Mouse (Mus musculus) thymus, postnatal 14 days (tissue): ENCODE data around the gene Amh.
"Not testable (repeated sequence)": the region's sequence is repeated elsewhere in the genome, so short reads cannot be mapped to it uniquely, and the experiment has no call there.

Source experiments
- DNase-seq: peaks from one replicate; pipeline ENCODE4 v3.0.0; 2021

Gene Amh

GRCm38 (mm10) chr10:80808099-80808984 is 3.3 kb downstream of the Amh start:
- DNase-seq: no peak

GRCm38 (mm10) chr10:80808985-80809632 is 4.1 kb downstream of the Amh start:
- no peak for DNase-seq

DNA sequence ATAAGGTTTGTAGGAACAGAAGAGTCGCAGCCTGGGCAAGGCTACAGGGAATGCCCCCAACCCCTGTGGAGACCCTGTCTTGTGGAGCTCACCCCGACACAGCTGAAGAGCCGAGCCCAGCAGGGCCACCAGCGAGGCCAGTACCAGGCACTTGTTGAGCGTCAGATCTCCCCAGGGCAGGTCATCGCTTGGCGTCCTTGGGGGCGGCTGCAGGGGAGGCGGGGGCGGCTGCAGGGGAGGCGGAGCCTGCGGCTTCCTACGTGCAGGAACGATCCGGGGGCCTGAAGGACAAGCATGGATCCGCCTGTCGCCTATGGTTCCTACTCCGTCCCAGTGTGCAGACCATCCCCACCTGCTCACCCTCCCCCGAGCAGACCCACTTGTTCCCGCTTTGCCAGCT is 5.0 kb downstream of the Amh start:
- no peak for DNase-seq

GRCm38 (mm10) chr10:80812391-80813041 is 7.5 kb downstream of the Amh start:
- no peak for DNase-seq

DNA sequence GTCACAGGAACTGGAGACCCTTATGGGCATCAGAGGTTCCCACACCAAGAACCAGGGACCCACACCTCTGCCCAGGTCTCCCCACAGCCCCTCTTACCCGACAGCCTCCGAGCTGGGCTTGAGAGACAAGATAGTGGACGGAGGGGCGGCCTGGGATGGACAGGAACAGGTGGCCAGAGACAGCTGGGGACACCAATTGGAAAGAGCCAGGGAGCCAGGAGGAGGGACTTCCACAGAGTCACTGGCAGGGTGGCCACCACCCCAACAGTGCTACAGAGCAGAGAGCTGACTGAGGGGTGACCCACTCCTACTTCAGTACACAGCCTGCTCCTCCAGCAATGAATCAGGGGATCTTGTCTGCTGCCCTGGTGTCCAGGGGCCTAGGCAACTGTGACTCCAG is 8.3 kb downstream of the Amh start, which contains the start of gene Jsrp1:
Jsrp1 (minus strand) TSS at position 133 of the 400 bp plus-strand sequence.
- DNase-seq: no peak

DNA sequence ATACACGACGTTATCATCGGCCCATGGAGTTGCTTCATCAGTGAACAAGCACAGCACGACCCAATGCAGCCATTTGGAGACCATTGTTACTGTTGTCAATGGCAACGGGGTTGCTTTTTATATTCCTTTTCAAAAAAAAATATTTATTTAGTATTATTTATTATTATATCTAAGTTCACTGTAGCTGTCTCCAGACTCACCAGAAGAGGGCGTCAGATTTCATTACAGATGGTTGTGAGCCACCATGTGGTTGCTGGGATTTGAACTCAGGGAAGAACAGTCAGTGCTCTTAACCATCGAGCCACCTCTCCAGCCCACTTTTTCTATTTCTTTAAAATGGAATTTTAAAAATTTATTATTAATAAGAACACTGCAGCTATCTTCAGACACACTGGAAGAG is 9.8 kb downstream of the Amh start:
- no peak for DNase-seq

DNA sequence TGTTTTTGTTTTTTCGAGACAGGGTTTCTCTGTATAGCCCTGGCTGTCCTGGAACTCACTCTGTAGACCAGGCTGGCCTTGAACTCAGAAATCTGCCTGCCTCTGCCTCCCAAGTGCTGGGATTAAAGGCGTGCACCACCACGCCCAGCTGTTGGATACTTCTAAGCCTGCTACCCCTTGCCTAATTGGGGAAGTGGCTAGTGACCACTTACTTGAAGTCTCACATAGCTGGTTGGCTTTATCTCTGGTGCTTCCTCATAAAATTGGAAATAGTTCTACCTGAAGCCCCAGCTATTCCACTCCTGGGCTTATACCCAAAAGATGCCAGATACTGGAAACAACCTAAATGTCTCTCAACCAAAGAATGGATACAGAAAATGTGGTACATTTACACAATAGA is 11.3 kb downstream of the Amh start:
- not testable (repeated sequence) for DNase-seq

DNA sequence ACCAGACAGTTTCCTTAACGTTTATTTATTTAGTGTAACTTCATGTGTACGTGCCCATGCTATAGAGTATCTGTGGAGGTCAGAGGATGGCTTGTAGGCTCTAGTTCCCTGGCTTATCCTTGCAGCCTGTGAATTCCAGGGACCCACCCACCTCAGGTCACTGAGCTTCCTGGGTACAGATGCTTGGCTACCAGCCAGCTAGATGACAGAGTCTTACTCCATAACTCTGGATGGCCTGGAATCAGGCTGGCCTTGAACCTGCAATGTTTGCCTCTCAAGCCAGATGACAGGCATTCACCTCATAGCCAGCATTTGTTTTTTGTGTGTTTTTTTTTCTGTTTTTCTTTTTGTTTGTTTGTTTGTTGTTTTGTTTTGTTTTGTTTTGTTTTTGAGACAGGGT is 12.1 kb downstream of the Amh start:
- no peak for DNase-seq

DNA sequence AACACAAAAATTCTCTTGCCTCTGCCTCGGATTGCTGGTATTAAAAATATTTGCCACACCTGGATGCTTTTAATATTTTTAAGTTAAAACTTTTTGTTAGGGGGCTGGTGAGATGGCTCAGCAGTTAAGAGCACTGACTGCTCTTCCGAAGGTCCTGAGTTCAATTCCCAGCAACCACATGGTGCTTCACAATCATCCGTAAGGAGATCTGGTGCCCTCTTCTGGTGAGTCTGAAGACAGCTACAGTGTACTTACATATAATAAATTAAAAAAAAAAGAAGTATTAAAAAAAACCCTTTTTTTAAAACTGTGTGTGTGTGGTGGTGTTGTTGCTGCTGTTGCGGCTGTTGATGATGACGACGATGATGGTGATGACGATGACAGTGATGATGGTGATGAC is 12.9 kb downstream of the Amh start:
- DNase-seq: not testable (repeated sequence)

- DNase-seq: no peak
Observed at GRCm38 (mm10) chr10:80818599-80819281, 13.7 kb downstream of the Amh start.

GRCm38 (mm10) chr10:80819406-80819805 is 14.4 kb downstream of the Amh start:
- no peak for DNase-seq

DNA sequence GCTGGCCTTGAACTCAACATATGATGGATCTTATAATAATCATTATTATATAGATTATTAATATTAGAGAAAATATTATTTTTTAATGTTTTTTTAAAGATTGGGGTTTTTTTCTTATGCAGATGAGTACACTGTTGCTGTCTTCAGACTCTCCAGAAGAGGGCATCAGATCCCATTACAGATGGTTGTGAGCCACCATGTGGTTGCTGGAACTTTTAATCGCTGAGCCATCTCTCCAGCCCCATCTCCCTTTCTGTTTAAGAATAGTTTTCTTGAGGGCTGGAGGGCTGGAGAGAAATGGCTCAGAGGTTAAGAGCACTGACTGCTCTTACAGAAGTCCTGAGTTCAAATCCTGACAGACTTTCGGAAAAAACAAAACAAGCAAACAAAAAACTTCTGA is 16.9 kb downstream of the Amh start:
- DNase-seq: peak; percentile 55

GRCm38 (mm10) chr10:80822528-80822927 is 17.5 kb downstream of the Amh start:
- DNase-seq: no peak

- no peak for DNase-seq
Observed at GRCm38 (mm10) chr10:80823316-80823715, 18.3 kb downstream of the Amh start.

DNA sequence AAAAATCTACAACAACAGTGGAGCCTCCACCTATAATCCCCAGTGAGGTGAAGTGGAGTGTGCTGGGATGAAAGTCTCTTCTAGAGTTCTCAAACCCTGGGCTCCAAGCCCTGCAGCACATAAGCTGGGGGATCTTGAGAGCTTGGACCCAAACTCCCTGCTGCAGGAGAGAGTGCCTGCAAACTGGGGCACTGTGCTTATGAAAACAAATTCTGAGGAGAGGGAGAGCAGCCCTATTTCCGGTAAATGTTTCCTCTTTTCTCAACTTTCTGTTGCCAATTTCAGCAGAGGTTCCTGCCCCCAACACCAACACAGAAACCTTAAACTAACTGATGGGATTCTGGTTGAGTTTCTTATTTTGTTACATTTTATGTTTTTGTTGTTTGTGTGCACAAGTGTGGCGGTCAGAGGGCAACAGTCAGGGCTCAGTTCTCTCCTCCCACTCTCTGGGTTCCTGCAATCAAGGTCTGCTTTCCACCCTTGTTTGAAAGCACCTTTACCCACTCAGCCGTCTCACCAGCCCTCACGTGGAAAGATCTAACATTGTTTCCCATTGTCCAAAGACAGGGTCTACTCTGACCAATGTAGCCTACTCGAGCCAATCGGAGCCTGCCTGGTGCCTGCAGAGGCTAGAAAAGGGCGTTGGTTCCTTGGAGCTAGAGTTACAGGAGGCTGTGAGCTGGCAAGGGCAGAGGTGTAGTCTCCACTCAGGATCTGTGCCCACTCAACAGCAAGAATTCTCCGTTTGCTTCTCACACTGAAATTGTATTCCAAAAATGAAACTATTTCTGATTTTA is 19.0 kb downstream of the Amh start:
- peak; percentile 49 for DNase-seq

- DNase-seq: no peak
Observed at GRCm38 (mm10) chr10:80824827-80825226, 19.8 kb downstream of the Amh start.

GRCm38 (mm10) chr10:80826151-80827062 is 21.4 kb downstream of the Amh start, which contains the start of gene Oaz1:
TSS of gene Oaz1 (plus strand) at chr10:80826656.
- DNase-seq: peak; percentile 98

DNA sequence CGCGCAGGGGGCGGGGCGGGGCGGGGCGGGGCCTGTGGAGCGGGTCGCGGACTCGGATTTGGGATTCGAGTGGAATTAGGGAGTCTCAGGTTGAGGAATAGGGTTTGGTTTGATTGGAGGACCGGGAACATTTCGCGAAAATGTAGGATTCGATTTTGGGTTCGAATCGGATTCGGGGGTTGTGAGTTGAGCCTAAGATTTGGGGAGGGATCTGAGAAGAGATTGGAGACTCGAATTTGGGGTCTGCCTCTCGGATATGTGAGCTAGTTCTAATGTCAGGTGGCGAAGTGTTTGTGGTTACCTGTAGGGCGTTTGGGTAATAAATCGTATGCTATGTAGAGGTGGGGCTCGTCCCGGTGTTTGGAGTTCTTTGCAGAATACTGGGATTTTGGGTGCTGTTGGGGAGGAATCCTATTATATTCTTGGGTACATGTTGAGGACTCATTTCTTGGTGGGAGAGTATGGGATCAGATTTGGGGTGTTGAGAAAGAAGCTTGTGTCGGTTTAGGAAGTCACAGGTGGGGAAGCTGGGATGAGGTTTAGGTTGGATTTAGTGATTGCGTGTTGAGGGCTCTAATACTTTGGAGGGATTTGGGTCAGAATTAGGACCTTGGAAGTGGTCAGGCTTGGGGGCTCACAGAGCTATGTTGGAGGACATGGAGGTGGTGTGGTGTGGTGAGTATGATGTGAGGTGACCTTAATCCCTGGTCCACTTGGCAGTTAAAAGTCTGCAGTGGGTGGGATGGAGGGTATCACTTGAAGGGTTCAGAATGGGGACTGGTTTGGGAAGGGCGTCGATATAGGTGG is 22.2 kb downstream of the Amh start:
- no peak for DNase-seq

GRCm38 (mm10) chr10:80827870-80828420 is 22.9 kb downstream of the Amh start:
- DNase-seq: no peak

DNA sequence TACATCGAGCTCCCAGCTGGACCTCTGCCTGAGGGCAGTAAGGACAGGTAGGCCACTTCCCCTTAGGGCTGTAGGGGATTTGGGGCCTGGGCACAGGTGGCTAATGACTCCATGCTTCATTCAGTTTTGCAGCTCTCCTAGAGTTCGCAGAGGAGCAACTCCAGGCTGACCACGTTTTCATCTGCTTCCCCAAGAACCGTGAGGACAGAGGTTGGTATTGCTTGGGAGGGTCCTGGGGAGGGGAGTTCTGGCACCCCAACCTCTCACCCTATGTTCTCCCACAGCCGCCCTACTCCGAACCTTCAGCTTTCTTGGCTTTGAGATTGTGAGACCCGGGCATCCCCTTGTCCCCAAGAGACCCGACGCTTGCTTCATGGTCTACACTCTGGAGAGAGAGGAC is 23.5 kb downstream of the Amh start:
- not testable (repeated sequence) for DNase-seq
